Mouse (Mus musculus) limb, embryonic 12.5 days (tissue): ENCODE data around the gene Cmklr1. TPM values are rescaled to one million over a fixed set of nuclear protein-coding genes. Genes with fewer than 3 reads are reported as not detected.
A peak's percentile ranks its signal among the peaks of the same experiment; 100 is the strongest.

Experiments
- ATAC-seq: fragments of 200-750 bp; cut with Nextera tagmentation; 2 replicates; pipeline ENCODE4 v1.8.0; 2017; ENCODE audit warnings: low read depth, moderate TSS enrichment; ENCODE audit not compliant: insufficient number of reproducible peaks, insufficient read depth, low FRiP score, low TSS enrichment
- H3K27ac ChIP-seq: fragments of 300-500 bp; sonication (generic); 2 replicates; pipeline ENCODE4 v1.5.1; 2016; ENCODE audit warnings: mild to moderate bottlenecking, moderate library complexity
- H3K27me3 ChIP-seq: fragments of 300-500 bp; sonication (generic); 2 replicates; pipeline ENCODE4 v1.6.1; 2016; ENCODE audit warnings: mild to moderate bottlenecking, moderate library complexity
- H3K36me3 ChIP-seq: fragments of 300-500 bp; sonication (generic); 2 replicates; pipeline ENCODE4 v1.6.1; 2016; ENCODE audit warnings: mild to moderate bottlenecking, moderate library complexity
- H3K4me1 ChIP-seq: fragments of 300-500 bp; sonication (generic); replicated peaks from 2 replicates; pipeline ENCODE4 v1.6.1; 2016
- H3K4me2 ChIP-seq: fragments of 300-500 bp; sonication (generic); 2 replicates; pipeline ENCODE4 v1.6.1; 2016; ENCODE audit warnings: mild to moderate bottlenecking, moderate library complexity
- H3K4me3 ChIP-seq: fragments of 300-500 bp; sonication (generic); replicated peaks from 2 replicates; pipeline ENCODE4 v1.5.1; 2016; ENCODE audit warnings: mild to moderate bottlenecking
- H3K9ac ChIP-seq: fragments of 300-500 bp; sonication (generic); replicated peaks from 2 replicates; pipeline ENCODE4 v1.6.1; 2016; ENCODE audit warnings: mild to moderate bottlenecking, moderate library complexity
- H3K9me3 ChIP-seq: fragments of 300-500 bp; sonication (generic); 2 replicates; pipeline ENCODE4 v1.6.1; 2016; ENCODE audit warnings: mild to moderate bottlenecking, moderate library complexity
- WGBS: fragments of 180-500 bp; shearing (Covaris S2); methylation state at CpG from one replicate; pipeline ENCODE4 v1.1.7; 2016; 5-methylcytosine and 5-hydroxymethylcytosine counted together
- polyA plus RNA-seq: library from polyadenylated mRNA; unstranded; fragments of >200 nt; fragmentation: Nextera tagmentation; extraction: Ambion mirVana; gene quantifications from 2 replicates; pipeline ENCODE4 v1.2.1, GENCODE M21; 2016

The Cmklr1 gene
- polyA plus RNA-seq, 1 experiment from 2014 or later = 3.2 TPM

DNA sequence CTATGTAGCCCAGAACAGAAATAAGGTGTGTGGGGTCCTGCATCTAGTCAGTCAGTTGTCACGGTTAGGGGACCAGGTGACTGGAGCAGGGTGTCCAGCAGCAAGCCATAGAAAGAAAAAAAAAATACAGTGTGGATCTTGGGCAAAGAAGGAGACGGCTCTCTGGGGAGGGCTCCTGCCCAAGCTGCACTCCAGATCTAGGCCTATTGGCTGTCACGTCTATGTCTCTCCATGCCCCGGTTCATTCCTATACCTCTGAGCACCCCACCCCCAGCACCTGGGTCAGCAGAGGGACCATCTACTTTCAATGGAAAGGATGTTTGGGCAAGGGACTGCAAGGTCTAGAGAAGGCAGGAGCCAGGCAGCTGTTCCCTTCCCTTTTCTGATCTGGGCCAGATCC lies 29.3 kb upstream of the Cmklr1 start:
- H3K27me3 ChIP-seq = no peaks in the 10 kb centered on the region

DNA sequence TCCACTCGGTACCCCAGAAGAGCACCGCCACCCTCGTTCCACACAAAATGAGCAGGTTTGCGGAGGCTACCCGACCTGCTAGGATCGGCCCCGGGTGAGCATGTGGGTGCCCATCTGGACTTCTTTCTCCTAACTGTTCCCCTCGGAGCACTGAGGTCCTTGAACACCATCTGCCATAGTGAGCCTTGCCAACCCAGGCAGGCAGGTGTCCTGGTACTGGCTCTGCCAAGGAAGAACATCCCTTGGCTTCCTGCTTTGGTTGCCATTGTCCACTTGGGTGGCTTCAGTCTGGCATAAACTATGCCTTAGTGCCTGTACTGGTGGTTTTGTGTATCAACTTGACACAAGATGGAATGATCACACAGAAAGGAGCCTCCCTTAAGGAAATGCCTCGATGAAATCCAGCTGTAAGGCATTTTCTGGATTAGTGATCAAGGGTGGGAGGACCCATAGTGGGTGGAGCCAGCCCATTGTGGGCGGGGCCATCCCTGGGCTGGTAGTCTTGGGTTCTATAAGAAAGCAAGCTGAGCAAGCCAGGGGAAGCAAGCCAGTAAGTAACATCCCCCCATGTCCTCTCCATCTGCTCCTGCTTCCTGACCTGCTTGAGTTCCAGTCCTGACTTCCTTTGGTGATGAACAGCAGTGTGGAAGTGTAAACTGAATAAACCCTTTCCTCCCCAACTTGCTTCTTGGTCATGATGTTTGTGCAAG lies 28.7 kb upstream of the Cmklr1 start:
- no peak overlapping the region for H3K9ac ChIP-seq
- no peaks in the 10 kb centered on the region for H3K36me3 ChIP-seq
- H3K4me3 ChIP-seq = no peak overlapping the region
- H3K9me3 ChIP-seq = no peaks in the 10 kb centered on the region
- no peaks in the 10 kb centered on the region for H3K27me3 ChIP-seq
- H3K4me1 ChIP-seq = 0 out of 2 replicates have a peak, but pooled peaks cover 5% of the 10 kb centered on the region
- no peak for ATAC-seq
- 80% methylated on average over 10 of the region's 10 CpGs for WGBS
- no peak overlapping the region for H3K27ac ChIP-seq
- H3K4me2 ChIP-seq = no peak overlapping the region

More for the DNA sequence above, 29.3 kb upstream of the Cmklr1 start:
- Histone ChIP-seq H3K9me3 (no peaks in the 10 kb centered on the region), H3K4me2 (no peak overlapping the region), H3K4me1 (0 out of 2 replicates have a peak, but pooled peaks cover 5% of the 10 kb centered on the region), H3K36me3 (no peaks in the 10 kb centered on the region), H3K4me3 (no peak overlapping the region), H3K9ac (no peak overlapping the region), H3K27ac (no peak overlapping the region)
- 92% methylated on average over 4 of the region's 4 CpGs for WGBS
- no peak for ATAC-seq

DNA sequence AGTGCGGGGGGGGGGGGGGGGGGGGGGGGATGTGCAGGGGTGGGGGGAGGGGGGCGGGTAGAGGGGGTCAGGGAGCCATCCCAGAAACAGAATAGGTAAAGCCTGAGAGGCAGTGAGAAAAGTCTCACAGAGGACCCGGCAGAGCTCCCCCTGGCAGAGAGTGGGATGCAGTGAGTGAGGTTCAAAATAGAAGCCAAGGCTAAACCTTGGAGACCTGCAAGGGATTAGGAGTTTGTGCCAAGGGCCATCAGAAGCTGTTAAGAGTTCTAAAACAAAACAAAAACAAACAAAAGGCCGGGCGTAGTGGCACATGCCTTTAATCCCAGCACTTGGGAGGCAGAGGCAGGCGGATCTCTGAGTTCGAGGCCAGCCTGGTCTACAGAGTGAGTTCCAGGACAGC lies 27.3 kb upstream of the Cmklr1 start:
- 75% methylated on average over 6 of the region's 7 CpGs for WGBS
- ATAC-seq = no peak

DNA sequence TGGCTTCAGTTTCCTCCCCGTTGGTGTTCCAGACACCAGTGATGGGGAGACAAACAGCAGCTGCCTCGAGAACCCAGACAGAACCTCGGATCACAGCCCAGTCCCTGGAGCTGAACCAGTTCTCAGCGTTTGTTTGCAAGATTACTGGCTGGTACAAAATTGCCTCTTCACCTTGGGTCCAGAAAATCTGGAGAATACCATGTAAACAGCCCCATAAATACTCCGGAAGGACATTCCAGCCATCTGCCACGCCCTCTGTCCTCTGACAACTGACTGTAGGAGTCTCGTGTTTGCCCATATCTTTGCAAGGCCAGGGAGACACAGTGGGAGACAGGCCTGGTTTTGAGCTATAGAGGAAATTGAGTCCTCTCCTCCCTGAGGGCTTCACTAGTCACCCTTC lies 24.6 kb upstream of the Cmklr1 start:
- no peak for ATAC-seq
- Histone ChIP-seq H3K9me3 (no peaks in the 10 kb centered on the region), H3K9ac (no peak overlapping the region), H3K4me3 (no peak overlapping the region), H3K4me2 (no peak overlapping the region), H3K4me1 (no peaks in the 10 kb centered on the region), H3K27ac (no peak overlapping the region), H3K36me3 (no peaks in the 10 kb centered on the region), H3K27me3 (no peaks in the 10 kb centered on the region)
- 67% methylated on average over 7 of the region's 7 CpGs for WGBS

More for the DNA sequence above, 27.3 kb upstream of the Cmklr1 start:
- Histone ChIP-seq H3K27ac (no peak overlapping the region), H3K4me2 (no peak overlapping the region), H3K9me3 (no peaks in the 10 kb centered on the region), H3K4me3 (no peak overlapping the region), H3K4me1 (0 out of 2 replicates have a peak, but pooled peaks cover 5% of the 10 kb centered on the region), H3K36me3 (no peaks in the 10 kb centered on the region), H3K9ac (no peak overlapping the region), H3K27me3 (no peaks in the 10 kb centered on the region)

DNA sequence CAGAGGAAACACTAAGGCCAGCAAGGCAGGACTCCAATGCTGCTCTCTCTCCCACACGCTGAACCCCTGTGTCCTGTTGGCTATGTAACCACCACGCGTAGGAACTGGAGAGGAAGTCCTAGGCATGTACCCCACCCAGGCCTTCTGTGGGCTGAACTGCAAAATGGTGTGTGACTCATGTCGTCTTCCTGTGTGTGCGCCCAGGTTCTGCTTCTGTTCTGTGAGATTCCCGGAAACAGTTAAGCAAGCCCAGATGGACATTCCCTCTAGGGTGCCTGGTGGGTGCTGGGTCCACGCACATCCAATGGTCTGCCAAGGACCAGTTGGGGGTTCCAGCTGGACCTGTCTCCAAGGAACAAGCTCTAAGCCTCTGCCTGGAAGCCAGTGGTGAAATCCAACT lies 22.2 kb upstream of the Cmklr1 start:
- WGBS = 90% methylated on average over 7 of the region's 7 CpGs
- H3K36me3 ChIP-seq = no peaks in the 10 kb centered on the region
- no peaks in the 10 kb centered on the region for H3K27me3 ChIP-seq
- no peak overlapping the region for H3K9ac ChIP-seq
- H3K27ac ChIP-seq = no peak overlapping the region
- no peak overlapping the region for H3K4me3 ChIP-seq
- no peak for ATAC-seq
- no peaks in the 10 kb centered on the region for H3K4me1 ChIP-seq
- no peak overlapping the region for H3K4me2 ChIP-seq
- no peaks in the 10 kb centered on the region for H3K9me3 ChIP-seq

DNA sequence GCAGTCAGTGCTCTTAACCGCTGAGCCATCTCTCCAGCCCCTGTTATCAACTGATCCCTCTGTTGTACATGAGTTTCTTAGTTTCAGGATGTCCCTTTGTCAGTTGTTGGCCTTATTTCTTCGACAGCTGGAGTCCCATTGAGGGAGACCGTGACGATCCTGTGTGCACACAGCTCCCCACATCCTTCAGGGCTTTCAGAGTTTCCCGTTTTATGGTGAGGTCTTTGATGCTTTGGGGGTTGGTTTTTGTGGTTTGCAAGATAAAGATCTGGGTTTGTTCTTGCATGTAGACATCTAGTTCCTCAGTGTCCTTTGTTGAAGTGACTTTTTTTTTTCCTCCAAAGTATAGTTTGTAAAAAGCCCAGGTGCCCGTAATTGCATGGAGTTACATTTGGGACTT lies 20.4 kb upstream of the Cmklr1 start:
- no peak overlapping the region for H3K27ac ChIP-seq
- H3K9me3 ChIP-seq = no peaks in the 10 kb centered on the region
- no peaks in the 10 kb centered on the region for H3K36me3 ChIP-seq
- WGBS = 83% methylated on average over 6 of the region's 6 CpGs
- no peaks in the 10 kb centered on the region for H3K4me1 ChIP-seq
- no peak overlapping the region for H3K9ac ChIP-seq
- ATAC-seq = no peak
- H3K4me2 ChIP-seq = no peak overlapping the region
- no peaks in the 10 kb centered on the region for H3K27me3 ChIP-seq
- no peak overlapping the region for H3K4me3 ChIP-seq

DNA sequence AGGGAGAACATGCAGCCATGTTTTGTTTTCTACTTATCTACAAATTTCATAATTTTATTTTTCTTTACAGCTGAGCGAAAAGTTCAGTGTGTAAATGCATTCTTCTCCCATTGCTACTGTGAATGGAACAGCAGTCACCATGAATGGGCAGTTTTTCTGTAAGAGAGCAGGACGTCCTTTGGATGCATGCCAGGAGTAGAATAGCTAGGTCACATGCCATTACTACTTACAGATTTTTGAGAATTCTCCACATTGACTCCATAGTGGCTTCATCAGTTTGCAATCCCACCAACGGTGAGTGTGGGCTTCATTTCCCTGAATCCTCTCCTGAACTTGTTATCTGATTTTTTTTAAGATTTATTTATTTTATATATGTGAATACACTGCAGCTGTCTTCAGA lies 19.9 kb upstream of the Cmklr1 start:
- WGBS = 79% methylated on average over 3 of the region's 3 CpGs
- Histone ChIP-seq H3K9me3 (no peaks in the 10 kb centered on the region), H3K4me3 (no peak overlapping the region), H3K27me3 (no peaks in the 10 kb centered on the region), H3K4me1 (no peaks in the 10 kb centered on the region), H3K4me2 (no peak overlapping the region), H3K27ac (no peak overlapping the region), H3K36me3 (no peaks in the 10 kb centered on the region), H3K9ac (no peak overlapping the region)
- ATAC-seq = no peak

DNA sequence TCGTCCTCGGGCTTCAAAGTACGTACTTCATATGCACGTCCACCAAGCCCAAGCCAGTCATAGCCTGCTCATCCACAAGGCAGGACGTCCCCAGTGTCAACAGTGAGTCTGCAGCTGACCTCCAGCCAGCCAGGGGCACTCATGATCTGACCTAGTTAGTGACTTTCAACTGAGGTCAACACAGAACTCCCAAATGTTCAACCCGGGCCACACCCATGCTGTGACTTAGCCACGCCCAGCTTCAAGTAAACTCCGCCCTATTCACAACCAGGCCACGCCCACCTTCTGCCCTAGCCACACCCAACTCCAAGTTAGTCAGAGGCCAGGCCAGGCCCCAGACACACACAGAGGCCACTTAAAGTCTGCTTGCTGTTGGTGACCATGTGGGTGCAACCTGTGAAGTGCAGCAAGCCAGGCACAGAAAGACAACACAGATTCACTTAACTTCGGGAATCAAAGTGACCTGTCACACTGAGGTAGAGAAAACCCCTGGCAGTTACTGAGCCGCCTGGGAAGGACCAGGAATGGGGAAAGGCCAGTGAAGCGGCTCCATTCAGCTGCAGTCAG lies 14.5 kb upstream of the Cmklr1 start:
- no peaks in the 10 kb centered on the region for H3K36me3 ChIP-seq
- no peak overlapping the region for H3K27ac ChIP-seq
- H3K4me1 ChIP-seq = peaks cover 6% of the 10 kb centered on the region; the same call in 1 of the 2 replicates
- H3K4me3 ChIP-seq = no peak overlapping the region
- no peak overlapping the region for H3K4me2 ChIP-seq
- no peaks in the 10 kb centered on the region for H3K27me3 ChIP-seq
- peaks cover 5% of the 10 kb centered on the region for H3K9me3 ChIP-seq
- no peak overlapping the region for H3K9ac ChIP-seq
- no peak for ATAC-seq
- 75% methylated on average over 12 of the region's 12 CpGs for WGBS

DNA sequence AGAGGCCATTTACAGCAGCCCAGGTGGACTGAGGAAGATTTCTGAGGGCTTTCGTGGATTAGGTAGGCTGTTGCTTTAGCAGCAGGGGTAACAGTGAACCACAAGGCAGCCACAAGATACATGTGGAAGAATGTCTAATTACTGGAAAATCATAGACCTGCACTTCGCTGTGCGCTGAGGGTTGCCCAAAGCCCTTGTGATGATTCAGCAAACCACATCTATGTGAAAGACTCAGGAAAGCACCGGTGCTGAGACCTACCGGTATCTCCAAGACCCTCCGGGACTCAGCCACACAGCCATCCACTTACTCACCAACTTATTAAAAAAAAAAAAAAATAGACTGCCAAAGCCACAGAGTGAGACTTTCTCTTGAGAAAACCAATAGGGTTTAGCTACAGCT lies 13.9 kb upstream of the Cmklr1 start:
- no peak for ATAC-seq
- WGBS = 89% methylated on average over 6 of the region's 6 CpGs
- no peak overlapping the region for H3K9ac ChIP-seq
- peaks cover 5% of the 10 kb centered on the region for H3K9me3 ChIP-seq
- H3K4me3 ChIP-seq = no peak overlapping the region
- no peak overlapping the region for H3K4me2 ChIP-seq
- H3K27me3 ChIP-seq = no peaks in the 10 kb centered on the region
- H3K27ac ChIP-seq = 0 out of 2 replicates have a peak overlapping the region, but pooled peaks have one; percentile 18
- peaks cover 6% of the 10 kb centered on the region; the same call in 1 of the 2 replicates for H3K4me1 ChIP-seq
- H3K36me3 ChIP-seq = no peaks in the 10 kb centered on the region

DNA sequence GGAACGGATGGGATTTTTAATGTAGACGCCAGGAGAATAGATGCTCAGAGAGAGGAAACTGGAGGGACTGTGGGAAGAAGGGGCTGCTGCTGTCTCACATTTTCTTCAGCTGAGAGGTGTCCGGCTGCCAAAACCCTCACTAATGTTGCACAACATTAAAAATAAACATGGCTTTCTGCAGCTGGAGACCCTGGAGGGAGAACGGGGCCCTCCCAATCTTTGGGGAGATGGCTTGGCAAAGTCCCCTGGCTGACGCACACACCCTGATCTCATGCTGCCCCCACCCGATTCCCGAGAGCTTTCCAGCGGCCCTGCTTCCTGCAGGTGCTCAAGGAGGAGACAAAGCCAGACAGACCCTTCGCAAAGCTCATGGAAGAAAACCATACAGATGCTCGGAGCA lies 10.6 kb upstream of the Cmklr1 start:
- H3K27ac ChIP-seq = no peak overlapping the region
- H3K27me3 ChIP-seq = no peaks in the 10 kb centered on the region
- peaks cover 6% of the 10 kb centered on the region; the same call in 1 of the 2 replicates for H3K4me1 ChIP-seq
- no peak overlapping the region for H3K9ac ChIP-seq
- ATAC-seq = no peak
- H3K4me2 ChIP-seq = no peak overlapping the region
- H3K9me3 ChIP-seq = peaks cover 5% of the 10 kb centered on the region
- no peak overlapping the region for H3K4me3 ChIP-seq
- 75% methylated on average over 10 of the region's 10 CpGs for WGBS
- no peaks in the 10 kb centered on the region for H3K36me3 ChIP-seq

DNA sequence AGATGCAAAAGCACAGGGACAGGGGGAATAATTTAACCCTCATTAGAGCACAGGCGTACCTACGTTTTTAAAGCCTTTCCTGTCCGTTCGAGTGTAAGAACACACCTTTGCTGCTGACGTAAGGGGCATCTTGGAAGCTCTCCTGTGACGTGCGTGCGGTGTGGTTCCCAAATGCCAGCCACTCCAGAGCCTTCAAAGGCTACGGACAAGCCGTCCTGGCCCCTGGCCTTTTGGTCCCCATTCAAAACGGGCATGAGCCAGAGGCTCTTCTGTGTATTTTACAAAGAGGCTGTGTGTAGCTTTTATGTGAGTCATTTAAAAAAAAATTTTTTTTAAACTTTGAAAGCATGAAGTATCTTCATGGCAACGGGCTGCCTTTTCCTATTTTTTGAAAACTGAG lies 4.6 kb upstream of the Cmklr1 start:
- no peaks in the 10 kb centered on the region for H3K36me3 ChIP-seq
- no peak overlapping the region for H3K27ac ChIP-seq
- H3K9me3 ChIP-seq = no peaks in the 10 kb centered on the region; the same call in 1 of the 2 replicates
- no peak overlapping the region for H3K4me3 ChIP-seq
- H3K4me2 ChIP-seq = no peak overlapping the region
- no peak for ATAC-seq
- WGBS = 76% methylated on average over 12 of the region's 12 CpGs
- no peak overlapping the region for H3K9ac ChIP-seq
- H3K4me1 ChIP-seq = peaks cover 20% of the 10 kb centered on the region
- peaks cover 9% of the 10 kb centered on the region; the same call in 1 of the 2 replicates for H3K27me3 ChIP-seq
